Mouse (Mus musculus) megakaryocyte, embryonic 14.5 days (primary cell): ENCODE measurements around the gene Dab1. TPM values are rescaled to one million over a fixed set of nuclear protein-coding genes. Genes with fewer than 3 reads are reported as not detected.

ENCODE experiments used
- H3K27me3 ChIP-seq: replicated peaks from 2 replicates; pipeline ENCODE3; 2012; ENCODE audit warnings: inconsistent platforms
- H3K36me3 ChIP-seq: replicated peaks from 2 replicates; pipeline ENCODE3; 2012; ENCODE audit warnings: low read length, inconsistent platforms, mixed read lengths
- H3K4me1 ChIP-seq: 2 replicates; pipeline ENCODE4 v1.6.1; 2012; ENCODE audit warnings: inconsistent platforms
- H3K4me3 ChIP-seq: replicated peaks from 2 replicates; pipeline ENCODE3; 2012; ENCODE audit warnings: moderate library complexity, mild to moderate bottlenecking, inconsistent platforms
- H3K9me3 ChIP-seq: 2 replicates; pipeline ENCODE4 v1.6.1; 2012; ENCODE audit warnings: inconsistent platforms
- FLI1 ChIP-seq: IDR thresholded peaks from 2 replicates; pipeline ENCODE4 v1.6.1; 2012; ENCODE audit warnings: low read length, inconsistent platforms, mixed read lengths
- GATA1 ChIP-seq: IDR thresholded peaks from 3 replicates; pipeline ENCODE4 v1.6.1; 2012; ENCODE audit warnings: mixed read lengths, low read length, inconsistent platforms, borderline replicate concordance
- polyA plus RNA-seq: library from polyadenylated mRNA; stranded (reverse); fragments of >175 nt; gene quantifications from 2 replicates; pipeline ENCODE4 v1.2.3, GENCODE M21; 2012; ENCODE audit warnings: low replicate concordance; ENCODE audit not compliant: insufficient read depth

Gene Dab1
- polyA plus RNA-seq, 1 experiment = not detected

DNA sequence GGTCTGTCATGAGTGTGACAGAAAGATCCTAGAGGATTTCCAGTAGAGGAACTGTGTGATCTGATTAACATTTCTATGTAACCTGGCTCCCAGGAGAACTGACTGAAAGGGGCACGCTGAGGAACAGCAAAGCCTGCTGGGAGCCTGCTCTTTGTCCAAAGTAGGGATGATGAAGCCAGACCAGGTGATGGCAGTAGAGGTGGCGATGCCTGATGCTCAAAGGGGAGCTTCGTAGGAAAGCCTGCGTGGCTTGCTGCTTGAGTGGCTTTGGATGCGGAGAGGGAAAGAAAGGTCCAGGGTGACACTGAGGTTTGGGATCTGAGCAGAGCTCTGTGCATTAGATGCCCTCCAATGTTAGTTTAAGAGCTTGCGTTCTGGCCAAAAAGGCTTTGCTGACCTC, 584.9 kb downstream of the Dab1 start:
- H3K9me3 ChIP-seq = peaks cover 35% of the 10 kb centered on the region
- no peaks in the 10 kb centered on the region for H3K4me1 ChIP-seq
- H3K36me3 ChIP-seq = no peaks in the 10 kb centered on the region
- no peak overlapping the region for H3K4me3 ChIP-seq
- TF ChIP-seq FLI1 = no peak
- no peak for TF ChIP-seq GATA1
- no peaks in the 10 kb centered on the region for H3K27me3 ChIP-seq

DNA sequence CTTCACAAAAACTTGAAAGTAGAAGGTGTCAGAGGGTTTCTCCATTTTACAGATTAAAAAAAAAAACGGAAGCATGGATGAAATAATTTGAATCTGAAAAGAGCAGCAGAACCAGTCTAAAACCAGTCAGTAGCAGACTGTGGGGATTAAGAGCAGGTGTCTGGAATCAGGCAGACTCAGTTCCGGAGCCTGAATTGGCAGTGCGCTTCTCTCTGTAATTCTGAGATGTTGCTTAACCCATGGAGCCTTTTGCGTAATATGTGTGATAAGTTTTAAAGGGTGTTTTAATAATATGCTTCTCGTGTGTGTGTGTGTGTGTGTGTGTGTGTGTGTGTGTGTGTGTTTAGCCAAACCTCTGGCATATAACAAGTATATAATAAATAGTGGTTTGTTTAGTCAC, 587.5 kb downstream of the Dab1 start:
- no peaks in the 10 kb centered on the region for H3K36me3 ChIP-seq
- peaks cover 36% of the 10 kb centered on the region for H3K9me3 ChIP-seq
- H3K27me3 ChIP-seq = no peaks in the 10 kb centered on the region
- no peaks in the 10 kb centered on the region for H3K4me1 ChIP-seq
- H3K4me3 ChIP-seq = no peak overlapping the region
- TF ChIP-seq GATA1 (no peak), FLI1 (no peak)

DNA sequence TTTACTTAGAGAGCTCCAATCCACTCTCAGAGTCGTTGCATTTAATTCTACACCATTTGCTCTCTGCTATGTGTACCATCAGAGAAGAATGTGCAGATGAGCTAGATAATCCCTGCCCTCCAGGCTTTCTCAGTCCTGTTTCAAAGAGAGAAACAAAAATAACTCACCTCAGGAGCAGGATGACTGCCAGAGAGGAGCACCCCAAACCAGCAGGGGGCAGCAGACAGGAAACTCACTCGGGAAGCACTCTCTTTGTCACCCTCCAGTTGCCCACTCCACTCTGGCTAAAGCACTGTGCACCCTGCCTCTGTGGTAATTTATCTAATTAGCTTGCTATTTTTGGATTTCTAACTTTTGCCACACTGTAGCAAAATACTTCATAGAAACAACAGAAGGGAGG, 589.9 kb downstream of the Dab1 start:
- TF ChIP-seq FLI1 (no peak), GATA1 (no peak)
- peaks cover 24% of the 10 kb centered on the region for H3K9me3 ChIP-seq
- H3K4me3 ChIP-seq = no peak overlapping the region
- no peaks in the 10 kb centered on the region for H3K4me1 ChIP-seq
- H3K27me3 ChIP-seq = no peaks in the 10 kb centered on the region
- H3K36me3 ChIP-seq = no peaks in the 10 kb centered on the region

DNA sequence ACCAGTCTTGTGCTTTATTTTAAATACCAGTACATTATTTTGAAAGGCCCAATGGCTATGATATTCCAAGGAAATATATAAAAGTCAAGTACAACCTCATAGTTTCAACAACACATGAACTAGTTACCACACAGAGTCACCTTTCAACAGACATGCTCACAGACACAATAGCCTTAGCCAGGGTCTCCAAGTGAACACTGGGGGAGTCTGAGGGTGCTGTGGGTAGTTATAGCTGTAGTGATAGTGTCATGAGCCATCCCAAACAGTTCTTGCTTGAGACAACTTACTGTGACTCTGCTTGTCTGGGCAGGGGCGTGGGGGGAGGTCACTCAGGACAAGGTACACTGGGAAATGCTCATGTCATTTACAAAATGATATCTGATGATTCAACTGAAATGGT, 591.6 kb downstream of the Dab1 start:
- no peak overlapping the region for H3K4me3 ChIP-seq
- H3K9me3 ChIP-seq = peaks cover 30% of the 10 kb centered on the region
- H3K36me3 ChIP-seq = no peaks in the 10 kb centered on the region
- no peaks in the 10 kb centered on the region for H3K27me3 ChIP-seq
- no peaks in the 10 kb centered on the region for H3K4me1 ChIP-seq
- TF ChIP-seq GATA1 = no peak
- no peak for TF ChIP-seq FLI1

DNA sequence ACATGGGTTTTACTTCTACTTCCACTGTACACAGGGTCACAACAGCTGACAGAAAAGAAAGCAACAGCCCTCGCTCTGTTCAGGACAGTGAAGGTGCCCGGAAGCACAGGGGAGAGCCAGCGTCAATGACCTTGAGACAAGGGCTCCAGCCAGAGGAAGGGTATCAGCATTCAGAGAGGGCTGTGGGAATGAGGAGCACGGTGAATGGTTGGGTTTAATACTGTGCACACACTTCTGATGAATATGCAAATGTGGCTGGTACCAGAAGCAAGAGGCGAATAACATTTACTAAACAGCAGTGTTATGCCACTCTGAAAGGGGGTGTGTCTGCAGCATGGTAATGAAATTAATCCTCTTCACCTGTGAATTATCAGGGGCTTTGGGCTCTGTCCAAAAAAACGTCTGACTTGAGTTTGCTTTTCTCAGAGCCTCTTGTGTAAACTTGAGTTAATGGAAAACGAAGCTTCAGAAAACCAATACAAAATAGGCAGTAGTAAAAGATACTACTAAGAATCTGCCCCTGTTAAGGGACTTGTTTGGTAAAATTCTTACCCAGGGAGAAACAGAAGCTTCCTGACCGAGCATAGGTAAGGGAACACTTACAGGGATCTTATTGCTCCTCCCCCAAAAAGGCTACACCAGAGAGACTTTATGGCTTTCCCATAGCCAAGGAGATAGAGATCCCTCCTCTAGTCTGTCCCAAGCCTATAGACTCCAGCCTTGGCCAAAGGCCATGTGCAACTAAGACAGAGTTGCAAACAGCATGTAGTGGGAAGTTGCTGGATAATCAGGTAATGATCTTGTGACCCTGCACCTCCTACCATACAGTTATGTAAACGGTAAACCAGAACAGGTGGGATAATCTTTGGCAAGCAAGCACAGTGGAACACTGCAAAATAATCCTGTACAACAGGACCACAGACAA, 592.6 kb downstream of the Dab1 start:
- no peak for TF ChIP-seq FLI1
- no peak for TF ChIP-seq GATA1
- Histone ChIP-seq H3K9me3 (peaks cover 33% of the 10 kb centered on the region), H3K4me1 (no peaks in the 10 kb centered on the region), H3K4me3 (no peak overlapping the region), H3K36me3 (no peaks in the 10 kb centered on the region), H3K27me3 (no peaks in the 10 kb centered on the region)

DNA sequence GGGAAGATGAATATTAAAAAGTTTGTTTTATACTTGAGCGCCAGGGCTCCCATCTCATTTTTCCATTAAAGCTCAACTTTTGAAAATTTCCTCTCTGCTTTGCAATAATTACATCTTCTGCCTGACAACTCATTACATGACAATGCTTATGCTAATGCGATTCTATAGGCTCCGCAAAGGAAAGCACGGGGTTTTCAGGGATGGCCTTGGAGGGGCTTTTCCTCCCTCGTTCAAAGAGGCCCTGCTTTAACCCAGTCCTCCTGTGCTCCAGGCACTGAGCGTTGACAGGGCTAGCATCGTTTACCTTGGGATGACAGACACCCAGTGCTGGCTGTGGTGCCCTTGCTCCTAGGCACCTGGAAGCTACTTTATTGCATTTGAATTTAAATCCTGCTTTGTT, 595.6 kb downstream of the Dab1 start:
- TF ChIP-seq GATA1 = no peak
- no peak for TF ChIP-seq FLI1
- Histone ChIP-seq H3K4me3 (no peak overlapping the region), H3K36me3 (no peaks in the 10 kb centered on the region), H3K9me3 (peaks cover 41% of the 10 kb centered on the region), H3K4me1 (no peaks in the 10 kb centered on the region), H3K27me3 (no peaks in the 10 kb centered on the region)

DNA sequence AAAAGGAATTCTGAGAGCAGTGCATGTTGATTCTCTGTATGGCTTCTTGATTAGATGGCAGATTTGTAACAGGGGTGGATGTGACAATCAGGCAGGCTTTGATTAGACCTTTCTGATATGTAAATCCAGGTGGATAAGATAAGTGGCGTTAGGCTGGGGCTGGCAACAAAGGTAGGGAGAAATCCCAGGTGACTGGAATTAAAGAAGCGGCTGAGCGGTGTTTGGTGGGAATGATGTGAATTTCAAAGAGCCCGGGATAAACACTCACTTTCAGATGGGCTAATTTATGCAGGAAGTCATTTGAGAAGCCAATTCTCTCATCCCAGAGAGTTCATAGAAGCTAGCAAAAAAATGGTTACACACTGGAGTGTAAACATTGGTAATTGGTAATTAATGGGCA, 598.2 kb downstream of the Dab1 start:
- TF ChIP-seq GATA1 (no peak), FLI1 (no peak)
- Histone ChIP-seq H3K36me3 (no peaks in the 10 kb centered on the region), H3K9me3 (peaks cover 34% of the 10 kb centered on the region)

DNA sequence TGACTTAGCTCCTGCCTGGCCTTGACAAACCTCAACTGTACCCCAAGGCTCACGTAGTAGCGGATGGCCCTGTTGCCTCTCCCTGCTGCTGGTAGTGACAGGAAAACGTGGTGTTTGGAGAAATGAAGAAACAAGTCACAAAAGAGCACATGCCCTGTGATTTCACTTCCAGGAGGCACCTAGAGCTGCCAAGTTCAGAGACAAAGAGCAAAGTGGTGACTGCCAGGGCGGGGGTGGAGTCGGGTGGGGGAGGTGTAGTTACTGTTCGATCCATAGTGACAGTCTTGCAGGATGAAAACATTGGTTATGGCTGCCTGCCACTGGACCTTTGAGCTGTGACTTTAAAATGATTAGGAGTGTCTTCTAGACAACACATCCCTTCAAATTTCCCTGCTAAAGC, 599.6 kb downstream of the Dab1 start:
- Histone ChIP-seq H3K4me1 (no peaks in the 10 kb centered on the region), H3K4me3 (no peak overlapping the region), H3K36me3 (no peaks in the 10 kb centered on the region), H3K27me3 (no peaks in the 10 kb centered on the region), H3K9me3 (peaks cover 38% of the 10 kb centered on the region)
- TF ChIP-seq FLI1 (no peak), GATA1 (no peak)

More for the DNA sequence above, 598.2 kb downstream of the Dab1 start:
- no peaks in the 10 kb centered on the region for H3K4me1 ChIP-seq
- no peaks in the 10 kb centered on the region for H3K27me3 ChIP-seq
- H3K4me3 ChIP-seq = no peak overlapping the region

DNA sequence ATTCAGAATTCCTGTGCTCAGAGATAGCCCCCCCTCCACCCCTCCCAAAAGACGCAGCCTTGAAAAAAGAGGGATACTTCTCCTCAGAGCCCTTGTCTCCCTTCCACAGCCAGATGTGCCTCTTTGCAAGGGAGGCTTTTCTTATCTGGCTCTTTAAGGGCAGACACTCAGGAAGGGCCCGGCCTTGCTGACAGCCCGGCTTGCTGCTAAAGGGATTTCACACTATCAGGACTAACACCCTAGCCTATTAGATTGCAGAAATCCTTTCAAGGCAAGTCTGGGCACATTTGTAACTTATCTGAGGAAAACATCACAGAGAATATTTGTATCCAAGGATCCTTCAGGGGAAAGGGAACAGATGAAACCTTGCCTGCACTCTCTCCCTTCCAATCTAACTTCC, 600.9 kb downstream of the Dab1 start:
- Histone ChIP-seq H3K4me3 (no peak overlapping the region), H3K4me1 (no peaks in the 10 kb centered on the region), H3K36me3 (no peaks in the 10 kb centered on the region), H3K27me3 (no peaks in the 10 kb centered on the region), H3K9me3 (peaks cover 35% of the 10 kb centered on the region)
- no peak for TF ChIP-seq FLI1
- TF ChIP-seq GATA1 = no peak

DNA sequence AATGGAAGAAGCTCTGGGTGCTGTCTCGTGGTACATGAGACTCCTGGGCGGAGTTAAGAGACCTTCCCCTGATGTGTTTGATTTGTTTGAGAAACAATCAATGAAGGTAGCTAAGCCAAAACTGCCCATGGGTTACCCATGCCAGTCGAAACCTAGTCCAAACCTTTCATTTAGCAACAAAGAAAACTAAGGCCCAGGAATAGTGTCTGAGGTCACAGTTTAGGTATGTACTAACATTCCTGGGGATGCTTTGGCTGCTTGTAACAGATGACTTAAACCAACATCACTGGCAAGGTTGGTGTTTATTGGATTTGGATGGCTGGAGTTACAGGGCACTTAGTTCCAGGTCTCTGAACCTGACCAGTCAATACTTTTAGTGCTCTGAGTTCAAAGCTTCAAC, 610.1 kb downstream of the Dab1 start:
- Histone ChIP-seq H3K4me1 (no peaks in the 10 kb centered on the region), H3K4me3 (no peak overlapping the region), H3K36me3 (no peaks in the 10 kb centered on the region), H3K9me3 (peaks cover 33% of the 10 kb centered on the region), H3K27me3 (no peaks in the 10 kb centered on the region)
- no peak for TF ChIP-seq GATA1
- no peak for TF ChIP-seq FLI1

DNA sequence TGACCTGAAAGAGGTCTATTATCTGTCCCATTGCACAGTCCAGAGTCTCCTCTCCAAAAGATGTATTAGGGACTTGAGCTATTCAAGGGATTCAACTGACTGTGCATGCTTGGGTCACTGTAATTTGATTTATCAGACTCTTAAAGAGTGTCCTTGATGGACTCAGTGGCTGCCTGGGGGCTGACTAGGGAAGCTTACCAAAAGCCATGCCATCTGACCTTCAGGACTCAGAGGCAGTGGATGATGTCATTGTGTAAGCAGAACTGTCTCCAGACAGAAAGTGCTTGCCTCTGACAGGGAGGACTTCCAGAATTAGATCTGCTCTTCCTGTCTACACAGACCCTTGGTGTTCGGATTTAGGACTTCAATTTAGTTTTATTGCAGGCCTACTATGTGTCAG, 627.3 kb downstream of the Dab1 start:
- Histone ChIP-seq H3K9me3 (peaks cover 9% of the 10 kb centered on the region), H3K27me3 (no peaks in the 10 kb centered on the region), H3K36me3 (no peaks in the 10 kb centered on the region), H3K4me3 (no peak overlapping the region), H3K4me1 (no peaks in the 10 kb centered on the region)
- no peak for TF ChIP-seq FLI1
- TF ChIP-seq GATA1 = no peak
